Mouse (Mus musculus): ENCODE results near the gene Ankrd17. TPM values are rescaled to one million over a fixed set of nuclear protein-coding genes. Genes with fewer than 3 reads are reported as not detected.

Gene Ankrd17
- polyA plus RNA-seq, 1 experiment = 55.1 TPM

DNA sequence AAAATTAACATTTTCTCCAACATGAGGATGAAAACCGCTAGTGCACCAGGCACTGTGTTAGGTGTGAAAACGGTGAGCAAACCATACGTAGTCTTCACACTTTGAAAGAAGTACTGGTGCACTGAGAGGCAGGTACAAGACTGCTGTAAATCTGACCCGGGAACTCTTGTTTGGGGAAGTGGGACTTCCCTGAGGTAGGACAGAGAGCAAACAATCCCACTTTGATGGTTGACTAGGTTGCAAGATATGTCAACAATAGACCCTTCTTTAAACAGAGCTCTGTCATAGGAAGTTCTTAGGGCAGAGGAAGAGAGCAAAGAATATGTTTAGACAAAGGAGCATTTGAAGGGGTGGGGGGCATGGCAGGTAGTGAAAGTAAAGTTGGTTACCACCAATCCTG is 7.3 kb upstream of the Ankrd17 start:
- no peak for TF ChIP-seq POLR2A (IDR thresholded peaks at IDR 0.05; ENCODE audit: extremely low read depth, insufficient read depth, low read length)
- no peak for TF ChIP-seq CTCF (IDR thresholded peaks at IDR 0.05; ENCODE audit: extremely low read depth, insufficient read depth, low read length)
- H3K4me3 ChIP-seq (ENCODE audit: insufficient read depth, low read length) = no peak overlapping the region
- no peak overlapping the region for H3K27ac ChIP-seq (ENCODE audit: insufficient read depth, low read length)
- no peaks in the 10 kb centered on the region for H3K4me1 ChIP-seq (ENCODE audit: control insufficient read depth, insufficient read depth, low read length)

DNA sequence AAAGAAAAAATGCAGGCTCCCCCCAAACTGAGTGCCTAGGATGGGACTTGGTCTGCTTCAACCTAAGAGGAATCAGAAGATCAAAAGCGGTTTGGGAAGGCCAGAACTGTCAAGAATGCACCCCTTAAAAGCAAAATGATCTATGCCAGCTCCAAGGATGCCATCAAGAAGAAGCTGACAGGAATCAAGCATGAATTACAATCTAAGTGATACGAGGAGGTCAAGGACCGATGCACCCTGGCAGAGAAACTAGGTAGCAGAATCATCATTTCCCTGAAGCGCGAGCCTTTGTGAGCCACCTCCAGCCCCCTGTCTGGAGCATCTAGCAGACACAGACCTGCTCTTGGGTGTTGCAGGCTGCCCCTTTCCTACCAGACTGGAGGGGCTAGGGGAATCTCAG is 4.0 kb upstream of the Ankrd17 start:
- no peaks in the 10 kb centered on the region for H3K4me1 ChIP-seq (ENCODE audit: control insufficient read depth, insufficient read depth, low read length)

DNA sequence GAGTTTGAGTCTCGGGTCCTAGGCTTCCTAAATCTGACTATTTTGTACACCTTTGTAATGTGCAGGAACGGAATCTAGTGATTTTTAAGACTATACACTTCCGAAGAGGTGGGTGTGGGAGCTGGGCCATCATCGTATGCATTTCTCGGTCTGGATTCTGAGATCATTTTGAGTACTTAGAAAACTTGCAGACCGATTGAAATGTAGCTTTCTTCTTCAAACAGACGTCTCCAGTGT is 608 bp upstream of the Ankrd17 start, which contains the start of gene Gm9958:
Gm9958 (plus strand) TSS at position 138 of the 237 bp plus-strand sequence.
- Histone ChIP-seq H3K4me3 (ENCODE audit: insufficient read depth, low read length) (peak within 1 kb of the TSS; percentile 100), H3K27ac (ENCODE audit: insufficient read depth, low read length) (peak within 1 kb of the TSS; percentile 92), H3K4me1 (ENCODE audit: control insufficient read depth, insufficient read depth, low read length) (peaks cover 5% of the 10 kb centered on the region; the same call in 1 of the 2 replicates)
- TF ChIP-seq CTCF (IDR thresholded peaks at IDR 0.05; ENCODE audit: extremely low read depth, insufficient read depth, low read length) (no peak), POLR2A (IDR thresholded peaks at IDR 0.05; ENCODE audit: extremely low read depth, insufficient read depth, low read length) (no peak)

More for the DNA sequence above, 4.0 kb upstream of the Ankrd17 start:
- no peak overlapping the region for H3K27ac ChIP-seq (ENCODE audit: insufficient read depth, low read length)
- TF ChIP-seq CTCF (IDR thresholded peaks at IDR 0.05; ENCODE audit: extremely low read depth, insufficient read depth, low read length) = no peak
- no peak for TF ChIP-seq POLR2A (IDR thresholded peaks at IDR 0.05; ENCODE audit: extremely low read depth, insufficient read depth, low read length)
- H3K4me3 ChIP-seq (ENCODE audit: insufficient read depth, low read length) = no peak overlapping the region

DNA sequence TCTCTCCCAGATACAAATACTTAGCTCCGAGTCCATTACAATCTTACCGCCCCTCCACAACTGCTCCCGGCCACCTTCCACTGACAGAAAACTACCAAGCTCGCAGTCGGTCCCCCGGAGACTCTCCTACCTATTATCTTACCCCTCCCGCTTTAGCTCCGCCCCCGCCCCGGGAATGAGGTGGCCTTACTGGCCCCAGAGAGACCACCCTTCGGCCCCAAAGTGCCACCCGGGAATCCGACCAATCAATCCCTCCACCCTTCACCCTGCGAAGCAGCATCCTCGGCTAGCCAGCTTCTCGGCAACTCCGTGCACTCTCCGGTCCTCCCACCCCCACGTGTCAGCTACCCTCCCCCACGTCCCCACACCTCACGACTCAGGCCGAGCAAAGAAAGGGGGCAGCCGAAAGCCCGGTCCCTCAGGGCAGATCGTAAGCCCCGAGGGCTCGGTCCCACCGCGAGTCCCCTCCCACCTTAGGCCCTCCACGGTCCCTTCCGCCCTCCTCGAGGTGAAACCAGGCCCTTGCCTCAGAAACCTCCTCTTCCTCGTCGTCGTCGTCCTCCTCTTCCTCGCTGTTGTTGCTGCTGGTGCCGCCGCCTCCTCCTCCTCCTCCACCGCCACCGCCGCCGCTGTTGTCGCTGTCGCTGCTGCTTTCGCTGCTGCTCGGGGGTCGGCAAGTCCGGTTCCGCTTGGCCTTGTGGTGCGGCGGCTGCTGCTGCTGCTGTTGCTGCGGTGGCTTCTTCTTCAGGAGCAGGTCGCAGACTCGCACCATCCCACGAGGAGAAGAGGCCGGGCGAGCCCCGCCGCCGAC is 1.0 kb downstream of the Ankrd17 start:
- peak overlapping the region; percentile 96 for H3K27ac ChIP-seq (ENCODE audit: insufficient read depth, low read length)
- peaks cover 5% of the 10 kb centered on the region; the same call in 1 of the 2 replicates for H3K4me1 ChIP-seq (ENCODE audit: control insufficient read depth, insufficient read depth, low read length)
- H3K4me3 ChIP-seq (ENCODE audit: insufficient read depth, low read length) = peak overlapping the region; percentile 100
- TF ChIP-seq POLR2A (IDR thresholded peaks at IDR 0.05; ENCODE audit: extremely low read depth, insufficient read depth, low read length) (0 out of 2 replicates have a peak, but pooled peaks have one; percentile 7), CTCF (IDR thresholded peaks at IDR 0.05; ENCODE audit: extremely low read depth, insufficient read depth, low read length) (no peak)

DNA sequence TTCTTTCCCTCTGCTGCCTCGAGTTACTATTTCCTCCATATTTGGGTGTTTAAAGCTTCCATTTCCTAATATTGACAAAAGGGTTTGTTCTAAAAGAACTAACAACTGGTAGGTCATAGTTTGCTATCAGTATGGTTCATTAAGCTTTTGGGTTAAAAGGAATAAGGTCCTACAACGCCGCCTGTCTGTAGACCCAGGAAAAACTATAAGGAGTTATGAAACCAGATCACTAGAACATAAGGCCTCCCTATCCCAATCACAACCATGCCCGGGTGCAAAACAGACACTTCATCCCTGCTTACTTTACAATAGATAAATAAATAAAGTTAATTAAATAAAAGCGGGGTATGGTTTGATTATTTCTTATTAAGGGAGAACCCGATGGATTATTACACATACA is 1.9 kb downstream of the Ankrd17 start:
- peak; percentile 20; the same call in 1 of the 2 replicates for TF ChIP-seq CTCF (IDR thresholded peaks at IDR 0.05; ENCODE audit: extremely low read depth, insufficient read depth, low read length)
- no peak for TF ChIP-seq POLR2A (IDR thresholded peaks at IDR 0.05; ENCODE audit: extremely low read depth, insufficient read depth, low read length)
- peak overlapping the region; percentile 100 for H3K4me3 ChIP-seq (ENCODE audit: insufficient read depth, low read length)
- H3K27ac ChIP-seq (ENCODE audit: insufficient read depth, low read length) = no peak overlapping the region
- peaks cover 5% of the 10 kb centered on the region; the same call in 1 of the 2 replicates for H3K4me1 ChIP-seq (ENCODE audit: control insufficient read depth, insufficient read depth, low read length)

DNA sequence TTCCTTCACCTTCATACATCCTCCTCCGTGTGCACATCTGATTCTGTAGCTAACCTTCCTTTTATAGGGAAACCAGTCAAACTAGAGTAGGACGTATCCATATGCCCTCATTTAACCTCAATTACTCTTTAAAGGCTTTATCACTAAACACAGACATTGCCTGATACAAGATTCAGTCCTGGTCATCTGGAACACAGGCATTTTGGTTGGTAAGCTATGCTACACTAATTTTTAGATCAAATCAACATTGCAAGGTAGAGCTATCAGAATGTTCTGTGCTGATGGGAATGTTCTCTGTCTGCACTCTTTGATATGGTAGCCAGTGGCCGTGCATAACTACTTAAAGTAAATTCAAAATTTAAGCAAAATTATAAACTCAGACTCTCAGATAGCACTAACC is 10.6 kb downstream of the Ankrd17 start:
- no peak overlapping the region for H3K4me3 ChIP-seq (ENCODE audit: insufficient read depth, low read length)
- H3K27ac ChIP-seq (ENCODE audit: insufficient read depth, low read length) = no peak overlapping the region
- peaks cover 4% of the 10 kb centered on the region for H3K4me1 ChIP-seq (ENCODE audit: control insufficient read depth, insufficient read depth, low read length)
- TF ChIP-seq POLR2A (IDR thresholded peaks at IDR 0.05; ENCODE audit: extremely low read depth, insufficient read depth, low read length) (no peak), CTCF (IDR thresholded peaks at IDR 0.05; ENCODE audit: extremely low read depth, insufficient read depth, low read length) (no peak)

DNA sequence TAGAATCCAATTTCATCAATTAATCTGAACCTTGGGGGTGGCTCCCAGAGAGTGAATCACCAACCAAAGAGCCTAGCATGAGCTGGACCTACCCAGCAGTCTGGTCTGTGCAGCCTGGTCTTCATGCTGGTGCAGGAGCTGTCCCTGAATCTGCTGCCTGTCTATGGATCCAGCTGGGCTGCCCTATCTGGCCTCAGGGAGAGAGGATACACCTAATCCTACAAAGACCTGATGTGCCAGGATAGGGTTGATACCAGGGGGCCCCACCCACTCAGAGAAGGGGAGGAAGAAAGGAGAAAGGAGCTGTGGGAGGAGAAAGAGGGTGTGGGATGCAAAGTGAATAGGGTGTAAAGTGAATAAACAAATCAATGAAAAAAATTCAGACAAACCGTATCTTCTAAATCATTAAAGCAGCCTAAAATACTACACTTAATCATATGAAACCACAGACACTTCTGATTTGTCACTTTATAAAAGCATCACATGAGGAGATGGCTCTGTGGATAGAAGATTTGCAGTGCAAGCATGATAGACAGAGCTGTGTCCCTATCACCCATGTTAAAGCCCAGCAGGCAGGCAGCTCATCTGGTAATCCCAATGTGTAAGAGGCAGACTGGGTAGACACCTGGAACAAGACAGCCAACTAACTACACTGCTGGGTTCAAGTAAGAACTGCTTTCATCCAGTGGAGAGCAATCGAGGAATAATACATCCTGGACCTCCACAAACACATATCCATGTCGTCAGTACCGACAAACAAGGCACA is 12.6 kb downstream of the Ankrd17 start:
- Histone ChIP-seq H3K27ac (ENCODE audit: insufficient read depth, low read length) (no peak overlapping the region), H3K4me3 (ENCODE audit: insufficient read depth, low read length) (no peak overlapping the region), H3K4me1 (ENCODE audit: control insufficient read depth, insufficient read depth, low read length) (peaks cover 4% of the 10 kb centered on the region)
- TF ChIP-seq CTCF (IDR thresholded peaks at IDR 0.05; ENCODE audit: extremely low read depth, insufficient read depth, low read length) = no peak
- no peak for TF ChIP-seq POLR2A (IDR thresholded peaks at IDR 0.05; ENCODE audit: extremely low read depth, insufficient read depth, low read length)

DNA sequence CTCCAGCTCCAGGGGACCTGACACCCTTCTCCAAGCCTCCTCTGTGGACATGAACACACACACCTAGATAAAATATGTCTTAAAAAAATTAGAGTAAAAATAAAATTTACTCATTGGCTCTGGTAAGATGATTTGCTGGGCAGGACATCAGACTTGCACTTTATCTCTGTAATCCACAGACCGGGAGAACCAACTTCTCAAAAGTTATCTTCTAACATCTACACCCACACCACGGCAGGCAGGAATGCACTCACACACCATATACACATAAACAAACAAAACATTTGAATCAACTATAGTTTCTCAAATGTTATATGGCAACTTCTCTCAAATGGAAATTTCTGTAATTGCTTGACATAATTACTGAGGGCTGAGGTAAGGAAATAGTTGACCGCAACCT is 19.5 kb downstream of the Ankrd17 start:
- no peak overlapping the region for H3K27ac ChIP-seq (ENCODE audit: insufficient read depth, low read length)
- no peak overlapping the region for H3K4me3 ChIP-seq (ENCODE audit: insufficient read depth, low read length)
- TF ChIP-seq CTCF (IDR thresholded peaks at IDR 0.05; ENCODE audit: extremely low read depth, insufficient read depth, low read length) (no peak), POLR2A (IDR thresholded peaks at IDR 0.05; ENCODE audit: extremely low read depth, insufficient read depth, low read length) (no peak)
- H3K4me1 ChIP-seq (ENCODE audit: control insufficient read depth, insufficient read depth, low read length) = no peaks in the 10 kb centered on the region

DNA sequence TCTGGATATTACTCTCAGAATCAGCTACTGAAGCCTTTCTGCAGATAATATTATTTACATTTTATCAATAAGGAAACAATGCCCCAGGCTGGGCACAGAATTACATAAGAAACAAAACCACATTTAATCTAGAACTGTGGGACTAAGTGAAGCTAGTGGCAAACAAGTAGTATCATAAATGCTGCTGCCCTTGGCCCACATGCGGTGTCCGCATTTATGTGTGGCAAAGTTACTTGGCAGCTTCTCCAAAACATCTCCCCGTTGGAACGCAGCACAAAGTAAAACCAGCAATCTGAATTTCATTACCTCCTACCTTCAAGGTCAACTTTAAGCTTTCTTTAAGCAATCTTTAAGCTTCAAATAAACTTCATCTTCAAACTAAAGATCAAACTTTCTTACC is 25.5 kb downstream of the Ankrd17 start:
- H3K4me3 ChIP-seq (ENCODE audit: insufficient read depth, low read length) = no peak overlapping the region
- TF ChIP-seq POLR2A (IDR thresholded peaks at IDR 0.05; ENCODE audit: extremely low read depth, insufficient read depth, low read length) (no peak), CTCF (IDR thresholded peaks at IDR 0.05; ENCODE audit: extremely low read depth, insufficient read depth, low read length) (no peak)
- peaks cover 1% of the 10 kb centered on the region; the same call in 1 of the 2 replicates for H3K4me1 ChIP-seq (ENCODE audit: control insufficient read depth, insufficient read depth, low read length)
- H3K27ac ChIP-seq (ENCODE audit: insufficient read depth, low read length) = no peak overlapping the region
